Mouse (Mus musculus) small intestine, adult 2 months (tissue): Measurements from ENCODE around the gene Tead4. TPM values are rescaled to one million over a fixed set of nuclear protein-coding genes. Genes with fewer than 3 reads are reported as not detected.

Experiments used
- H3K27ac ChIP-seq: fragments of 200-500 bp; 2 replicates; pipeline ENCODE4 v1.5.1; 2012; ENCODE audit warnings: low read depth, low read length, control low read depth, inconsistent platforms; ENCODE audit not compliant: insufficient read depth
- H3K27me3 ChIP-seq: fragments of 200-500 bp; 2 replicates; pipeline ENCODE4 v1.6.1; 2012; ENCODE audit warnings: mild to moderate bottlenecking, moderate library complexity, low read length, inconsistent platforms; ENCODE audit not compliant: control insufficient read depth, insufficient read depth
- H3K36me3 ChIP-seq: fragments of 200-500 bp; 2 replicates; pipeline ENCODE4 v1.6.1; 2012; ENCODE audit warnings: mild to moderate bottlenecking, low read length, control low read depth, inconsistent platforms; ENCODE audit not compliant: control insufficient read depth, insufficient read depth
- H3K4me1 ChIP-seq: fragments of 200-500 bp; 2 replicates; pipeline ENCODE4 v1.6.1; 2012; ENCODE audit warnings: low read length, inconsistent platforms, mixed read lengths; ENCODE audit not compliant: control insufficient read depth, insufficient read depth, insufficient read length
- H3K4me3 ChIP-seq: fragments of 200-500 bp; 2 replicates; pipeline ENCODE4 v1.5.1; 2012; ENCODE audit warnings: low read depth, mild to moderate bottlenecking, control low read depth, inconsistent platforms, low read length, moderate library complexity
- CTCF ChIP-seq: fragments of 200-500 bp; IDR thresholded peaks from 2 replicates; pipeline ENCODE4 v1.5.1; 2012; ENCODE audit warnings: low read depth, mild to moderate bottlenecking, control low read depth, inconsistent platforms, low read length, moderate library complexity, mixed read lengths; ENCODE audit not compliant: insufficient replicate concordance, insufficient read length; ENCODE audit errors: extremely low read depth
- POLR2A ChIP-seq: fragments of 200-500 bp; IDR thresholded peaks from 2 replicates; pipeline ENCODE4 v1.6.1; 2012; ENCODE audit warnings: low read depth, mild to moderate bottlenecking, control low read depth, inconsistent platforms, low read length, moderate library complexity
- WGBS: fragments of 180-500 bp; shearing (Covaris S2); methylation state at CpG from one replicate; pipeline ENCODE4 v1.1.7; 2018; 5-methylcytosine and 5-hydroxymethylcytosine counted together
- polyA plus RNA-seq: library from polyadenylated mRNA; depleted of rRNA; stranded (reverse); fragments of >200 nt; gene quantifications from 2 replicates; pipeline ENCODE4 v1.2.3, GENCODE M21; 2012

Gene Tead4
- polyA plus RNA-seq, 1 experiment = 0.93 TPM

- Histone ChIP-seq H3K4me1 (peaks cover 9% of the 10 kb centered on the region; the same call in 1 of the 2 replicates), H3K36me3 (no peaks in the 10 kb centered on the region), H3K27me3 (no peaks in the 10 kb centered on the region), H3K27ac (no peak overlapping the region), H3K4me3 (no peak overlapping the region)
- 84% methylated on average over 8 of the region's 8 CpGs for WGBS
- no peak for TF ChIP-seq POLR2A
- TF ChIP-seq CTCF = no peak
Observed at GRCm38 (mm10) chr6:128275506-128276064, 25.0 kb downstream of the Tead4 start.

GRCm38 (mm10) chr6:128273507-128273906 lies 27.1 kb downstream of the Tead4 start:
- WGBS = 68% methylated on average over 1 of the region's 1 CpGs
- TF ChIP-seq CTCF (no peak), POLR2A (no peak)
- Histone ChIP-seq H3K4me3 (no peak overlapping the region), H3K4me1 (peaks cover 9% of the 10 kb centered on the region; the same call in 1 of the 2 replicates), H3K27ac (no peak overlapping the region), H3K36me3 (no peaks in the 10 kb centered on the region), H3K27me3 (no peaks in the 10 kb centered on the region)

- Histone ChIP-seq H3K36me3 (no peaks in the 10 kb centered on the region), H3K4me3 (no peak overlapping the region), H3K4me1 (peaks cover 5% of the 10 kb centered on the region; the same call in 1 of the 2 replicates), H3K27ac (no peak overlapping the region), H3K27me3 (no peaks in the 10 kb centered on the region)
- WGBS = 95% methylated on average over 17 of the region's 17 CpGs
- no peak for TF ChIP-seq CTCF
- no peak for TF ChIP-seq POLR2A
Observed at GRCm38 (mm10) chr6:128272754-128273153, 27.9 kb downstream of the Tead4 start.

GRCm38 (mm10) chr6:128269850-128270249 lies 30.8 kb downstream of the Tead4 start:
- TF ChIP-seq CTCF (no peak), POLR2A (no peak)
- Histone ChIP-seq H3K4me3 (no peak overlapping the region), H3K27ac (no peak overlapping the region), H3K4me1 (no peaks in the 10 kb centered on the region), H3K27me3 (no peaks in the 10 kb centered on the region), H3K36me3 (no peaks in the 10 kb centered on the region)
- WGBS = 62% methylated on average over 4 of the region's 4 CpGs

GRCm38 (mm10) chr6:128264870-128265526 lies 35.6 kb downstream of the Tead4 start:
- TF ChIP-seq CTCF (no peak), POLR2A (no peak)
- WGBS = 92% methylated on average over 8 of the region's 8 CpGs
- H3K27me3 ChIP-seq = no peaks in the 10 kb centered on the region
- H3K4me1 ChIP-seq = no peaks in the 10 kb centered on the region
- H3K4me3 ChIP-seq = no peak overlapping the region
- no peak overlapping the region for H3K27ac ChIP-seq
- H3K36me3 ChIP-seq = no peaks in the 10 kb centered on the region

- Histone ChIP-seq H3K4me3 (no peak overlapping the region), H3K27me3 (no peaks in the 10 kb centered on the region), H3K27ac (no peak overlapping the region), H3K36me3 (no peaks in the 10 kb centered on the region), H3K4me1 (no peaks in the 10 kb centered on the region)
- WGBS = 93% methylated on average over 1 of the region's 1 CpGs
- TF ChIP-seq POLR2A (no peak), CTCF (no peak)
Observed at GRCm38 (mm10) chr6:128261486-128261885, 39.1 kb downstream of the Tead4 start.

GRCm38 (mm10) chr6:128259252-128259651 lies 41.4 kb downstream of the Tead4 start:
- no peaks in the 10 kb centered on the region for H3K4me1 ChIP-seq
- H3K27me3 ChIP-seq = no peaks in the 10 kb centered on the region; the same call in 1 of the 2 replicates
- no peak for TF ChIP-seq CTCF
- no peak for TF ChIP-seq POLR2A
- 92% methylated on average over 3 of the region's 3 CpGs for WGBS
- H3K27ac ChIP-seq = no peak overlapping the region
- no peaks in the 10 kb centered on the region for H3K36me3 ChIP-seq
- no peak overlapping the region for H3K4me3 ChIP-seq
